Mouse (Mus musculus): ENCODE results near the gene Abt1. TPM values are rescaled to one million over a fixed set of nuclear protein-coding genes. Genes with fewer than 3 reads are reported as not detected.

The Abt1 gene
- 1.7 TPM for polyA plus RNA-seq (2014; fragmentation: Illumina TruSeq; extraction: RNeasy Lipid Tissue Mini Kit (QIAGEN cat#74804); ENCODE audit: low read depth, low replicate concordance)

DNA sequence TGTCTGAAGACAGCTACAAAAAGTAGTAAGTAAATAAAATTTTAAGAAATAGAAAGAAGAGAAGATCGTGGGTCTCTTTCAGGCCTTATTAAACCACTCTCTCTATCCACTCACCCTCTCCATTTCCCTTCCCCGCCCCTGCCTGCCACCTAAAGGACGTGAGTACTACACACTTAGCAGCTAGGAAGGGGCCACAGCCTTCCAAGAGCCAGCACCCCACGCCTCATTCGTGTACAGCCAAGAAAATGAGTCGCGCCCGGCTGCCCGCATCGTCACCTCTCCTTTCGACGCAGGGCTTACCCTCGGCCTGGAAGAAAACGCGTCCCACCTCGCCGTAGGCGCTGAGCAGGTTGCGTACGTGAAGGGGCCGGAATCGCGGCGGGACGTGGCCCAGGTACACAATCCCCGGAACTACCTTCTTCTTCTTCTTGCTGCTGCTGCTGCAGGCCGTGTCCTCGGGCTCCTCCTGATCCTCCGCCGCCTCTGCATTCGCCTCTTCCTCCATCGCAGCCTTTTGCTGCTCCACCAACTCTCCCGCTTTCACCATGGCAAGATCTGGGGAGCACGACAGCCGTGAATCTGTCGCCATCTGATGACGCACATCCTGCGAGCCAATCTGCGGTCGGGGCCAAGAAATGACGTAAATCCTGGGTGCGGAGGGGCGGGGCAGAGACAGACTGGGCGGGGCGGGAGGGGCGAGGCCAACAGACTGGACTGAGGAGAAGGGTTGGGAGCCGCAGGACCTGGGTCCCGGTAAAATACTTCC, at the start of gene Abt1:
Abt1 (minus strand) TSS at position 581 of the 766 bp plus-strand sequence.

DNA sequence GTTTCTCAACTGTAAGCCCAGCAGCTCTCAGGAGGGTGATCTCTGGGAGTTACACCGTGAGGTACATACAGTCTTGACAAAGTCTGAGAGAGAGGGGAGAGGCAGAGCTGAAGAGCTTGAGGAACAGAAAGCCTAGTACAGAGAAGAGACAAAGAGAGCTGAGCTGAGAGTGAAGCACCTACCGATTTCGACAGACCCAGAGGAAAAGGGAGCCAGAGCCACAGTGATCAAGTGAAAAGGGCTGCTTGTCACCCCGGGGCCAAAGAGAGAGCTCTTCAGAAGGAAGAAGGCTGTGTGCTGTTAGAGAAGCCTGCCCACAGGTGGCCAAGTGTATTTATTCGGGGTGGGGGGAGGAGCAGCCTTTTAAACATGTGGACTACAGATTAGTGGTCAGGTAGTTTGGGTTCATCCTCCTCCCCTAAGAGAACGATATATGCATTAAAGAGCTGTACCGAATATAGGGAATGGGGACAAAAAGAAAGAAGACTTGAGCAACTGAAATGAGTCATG, 42.0 kb upstream of the Abt1 start, which contains the start of gene Btn1a1:
Btn1a1 (minus strand) TSS at position 302 of the 510 bp plus-strand sequence.

DNA sequence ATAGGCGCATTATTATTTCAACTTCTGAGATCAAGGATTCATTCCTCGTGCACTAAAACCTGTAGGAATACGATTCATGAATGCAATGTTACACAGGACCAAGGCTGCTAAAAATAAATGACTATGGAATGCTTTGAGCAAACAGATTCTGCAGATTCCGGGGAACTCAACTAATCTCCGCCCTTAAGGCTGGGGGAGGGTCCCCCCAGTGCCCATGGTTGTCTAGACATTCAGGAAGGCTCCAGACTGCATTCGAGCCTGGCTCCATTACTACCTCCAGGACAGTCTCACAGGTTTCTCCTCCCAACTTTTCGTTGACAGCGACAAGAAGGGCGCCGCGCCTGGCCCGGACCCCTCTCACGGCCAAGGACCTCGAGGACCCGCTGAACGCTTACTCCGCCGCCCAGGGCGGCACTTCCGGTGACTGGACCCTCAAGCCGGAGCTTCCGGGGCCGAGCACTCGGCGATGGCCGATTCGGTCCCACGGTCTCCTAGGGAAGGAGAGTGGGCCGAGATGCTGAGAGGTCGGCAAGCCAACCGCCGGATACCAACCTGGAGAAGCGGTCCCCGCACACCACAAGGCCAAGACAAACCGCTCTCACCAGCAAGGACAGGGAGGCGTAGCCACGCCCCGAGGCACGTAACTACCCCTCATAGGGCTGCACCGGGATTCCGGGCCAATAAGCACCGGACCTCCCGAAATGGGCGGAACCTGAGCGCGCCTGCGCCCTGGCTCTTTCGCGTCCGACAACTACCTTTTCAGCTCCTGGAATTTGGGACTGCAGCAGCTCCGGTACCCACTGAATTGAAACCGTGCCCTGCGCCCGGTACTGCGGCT, 54.9 kb downstream of the Abt1 start, which contains the start of gene Zfp322a:
Zfp322a (minus strand) TSS at position 626 of the 838 bp plus-strand sequence.

Other genes with a start within 250 kb of the Abt1 start
- not detected for gene Vmn1r220, start 235.9 kb downstream of the Abt1 start, polyA plus RNA-seq (2014; fragmentation: Illumina TruSeq; extraction: RNeasy Lipid Tissue Mini Kit (QIAGEN cat#74804); ENCODE audit: low read depth, low replicate concordance)
- not detected for gene Vmn1r221, start 209.7 kb downstream of the Abt1 start, polyA plus RNA-seq (2014; fragmentation: Illumina TruSeq; extraction: RNeasy Lipid Tissue Mini Kit (QIAGEN cat#74804); ENCODE audit: low read depth, low replicate concordance)
- not detected for gene Vmn1r222, start 187.9 kb downstream of the Abt1 start, polyA plus RNA-seq (2014; fragmentation: Illumina TruSeq; extraction: RNeasy Lipid Tissue Mini Kit (QIAGEN cat#74804); ENCODE audit: low read depth, low replicate concordance)
- gene Vmn1r223, start 176.7 kb downstream of the Abt1 start, polyA plus RNA-seq (2014; fragmentation: Illumina TruSeq; extraction: RNeasy Lipid Tissue Mini Kit (QIAGEN cat#74804); ENCODE audit: low read depth, low replicate concordance), result not detected
- gene Zfp322a, start 54.7 kb downstream of the Abt1 start, polyA plus RNA-seq (2014; fragmentation: Illumina TruSeq; extraction: RNeasy Lipid Tissue Mini Kit (QIAGEN cat#74804); ENCODE audit: low read depth, low replicate concordance), result 23.5 TPM
- not detected for gene Btn1a1, start 42.0 kb upstream of the Abt1 start, polyA plus RNA-seq (2014; fragmentation: Illumina TruSeq; extraction: RNeasy Lipid Tissue Mini Kit (QIAGEN cat#74804); ENCODE audit: low read depth, low replicate concordance)
- gene Btn2a2, start 65.0 kb upstream of the Abt1 start, polyA plus RNA-seq (2014; fragmentation: Illumina TruSeq; extraction: RNeasy Lipid Tissue Mini Kit (QIAGEN cat#74804); ENCODE audit: low read depth, low replicate concordance), result not detected
- gene Hist1h4h, start 107.2 kb upstream of the Abt1 start, polyA plus RNA-seq (2014; fragmentation: Illumina TruSeq; extraction: RNeasy Lipid Tissue Mini Kit (QIAGEN cat#74804); ENCODE audit: low read depth, low replicate concordance), result not detected
- not detected for gene Hist1h2af, start 110.0 kb upstream of the Abt1 start, polyA plus RNA-seq (2014; fragmentation: Illumina TruSeq; extraction: RNeasy Lipid Tissue Mini Kit (QIAGEN cat#74804); ENCODE audit: low read depth, low replicate concordance)
- not detected for gene Hist1h3g, start 111.6 kb upstream of the Abt1 start, polyA plus RNA-seq (2014; fragmentation: Illumina TruSeq; extraction: RNeasy Lipid Tissue Mini Kit (QIAGEN cat#74804); ENCODE audit: low read depth, low replicate concordance)
- 0.37 TPM for gene Hist1h2bh, start 119.5 kb upstream of the Abt1 start, polyA plus RNA-seq (2014; fragmentation: Illumina TruSeq; extraction: RNeasy Lipid Tissue Mini Kit (QIAGEN cat#74804); ENCODE audit: low read depth, low replicate concordance)
- gene Hist1h3f, start 120.2 kb upstream of the Abt1 start, polyA plus RNA-seq (2014; fragmentation: Illumina TruSeq; extraction: RNeasy Lipid Tissue Mini Kit (QIAGEN cat#74804); ENCODE audit: low read depth, low replicate concordance), result not detected
- not detected for gene Hist1h4f, start 127.8 kb upstream of the Abt1 start, polyA plus RNA-seq (2014; fragmentation: Illumina TruSeq; extraction: RNeasy Lipid Tissue Mini Kit (QIAGEN cat#74804); ENCODE audit: low read depth, low replicate concordance)
- 0.19 TPM for gene Hist1h1d, start 129.4 kb upstream of the Abt1 start, polyA plus RNA-seq (2014; fragmentation: Illumina TruSeq; extraction: RNeasy Lipid Tissue Mini Kit (QIAGEN cat#74804); ENCODE audit: low read depth, low replicate concordance)
- not detected for gene Hist1h3e, start 138.5 kb upstream of the Abt1 start, polyA plus RNA-seq (2014; fragmentation: Illumina TruSeq; extraction: RNeasy Lipid Tissue Mini Kit (QIAGEN cat#74804); ENCODE audit: low read depth, low replicate concordance)
- gene Hist1h2ae, start 147.4 kb upstream of the Abt1 start, polyA plus RNA-seq (2014; fragmentation: Illumina TruSeq; extraction: RNeasy Lipid Tissue Mini Kit (QIAGEN cat#74804); ENCODE audit: low read depth, low replicate concordance), result not detected
- not detected for gene Hist1h2bg, start 147.5 kb upstream of the Abt1 start, polyA plus RNA-seq (2014; fragmentation: Illumina TruSeq; extraction: RNeasy Lipid Tissue Mini Kit (QIAGEN cat#74804); ENCODE audit: low read depth, low replicate concordance)
- gene Hist1h2bf, start 150.3 kb upstream of the Abt1 start, polyA plus RNA-seq (2014; fragmentation: Illumina TruSeq; extraction: RNeasy Lipid Tissue Mini Kit (QIAGEN cat#74804); ENCODE audit: low read depth, low replicate concordance), result not detected
- not detected for gene Hist1h2ad, start 150.5 kb upstream of the Abt1 start, polyA plus RNA-seq (2014; fragmentation: Illumina TruSeq; extraction: RNeasy Lipid Tissue Mini Kit (QIAGEN cat#74804); ENCODE audit: low read depth, low replicate concordance)
- not detected for gene Hist1h3d, start 151.9 kb upstream of the Abt1 start, polyA plus RNA-seq (2014; fragmentation: Illumina TruSeq; extraction: RNeasy Lipid Tissue Mini Kit (QIAGEN cat#74804); ENCODE audit: low read depth, low replicate concordance)
- not detected for gene Hist1h4d, start 157.7 kb upstream of the Abt1 start, polyA plus RNA-seq (2014; fragmentation: Illumina TruSeq; extraction: RNeasy Lipid Tissue Mini Kit (QIAGEN cat#74804); ENCODE audit: low read depth, low replicate concordance)
- gene Hist1h2be, start 197.3 kb upstream of the Abt1 start, polyA plus RNA-seq (2014; fragmentation: Illumina TruSeq; extraction: RNeasy Lipid Tissue Mini Kit (QIAGEN cat#74804); ENCODE audit: low read depth, low replicate concordance), result 0.95 TPM
- 0.45 TPM for gene Hist1h1e, start 198.7 kb upstream of the Abt1 start, polyA plus RNA-seq (2014; fragmentation: Illumina TruSeq; extraction: RNeasy Lipid Tissue Mini Kit (QIAGEN cat#74804); ENCODE audit: low read depth, low replicate concordance)

All from liver, adult 10 weeks (tissue).